Mouse (Mus musculus) hindbrain, embryonic 13.5 days (tissue): ENCODE data around the gene 4833427G06Rik. TPM values are rescaled to one million over a fixed set of nuclear protein-coding genes. Genes with fewer than 3 reads are reported as not detected.
A peak's percentile ranks its signal among the peaks of the same experiment; 100 is the strongest.

ENCODE experiments used
- ATAC-seq: fragments of 200-750 bp; cut with Nextera tagmentation; 2 replicates; pipeline ENCODE4 v1.8.0; 2017; ENCODE audit warnings: moderate TSS enrichment; ENCODE audit not compliant: low FRiP score
- H3K27ac ChIP-seq: fragments of 300-500 bp; sonication (generic); 2 replicates; pipeline ENCODE4 v1.5.1; 2015; ENCODE audit warnings: inconsistent platforms, mild to moderate bottlenecking, moderate library complexity
- H3K27me3 ChIP-seq: fragments of 300-500 bp; sonication (generic); 2 replicates; pipeline ENCODE4 v1.6.1; 2015; ENCODE audit warnings: mild to moderate bottlenecking, inconsistent platforms
- H3K36me3 ChIP-seq: fragments of 300-500 bp; sonication (generic); 2 replicates; pipeline ENCODE4 v1.6.1; 2015; ENCODE audit warnings: mild to moderate bottlenecking, inconsistent platforms
- H3K4me1 ChIP-seq: fragments of 300-500 bp; sonication (generic); replicated peaks from 2 replicates; pipeline ENCODE4 v1.6.1; 2015; ENCODE audit warnings: inconsistent platforms
- H3K4me2 ChIP-seq: fragments of 300-500 bp; sonication (generic); 2 replicates; pipeline ENCODE4 v1.6.1; 2015; ENCODE audit warnings: inconsistent platforms, mild to moderate bottlenecking, moderate library complexity
- H3K4me3 ChIP-seq: fragments of 300-500 bp; sonication (generic); 2 replicates; pipeline ENCODE4 v1.5.1; 2015; ENCODE audit warnings: mild to moderate bottlenecking, inconsistent platforms
- H3K9ac ChIP-seq: fragments of 300-500 bp; sonication (generic); 2 replicates; pipeline ENCODE4 v1.6.1; 2015; ENCODE audit warnings: mild to moderate bottlenecking, inconsistent platforms
- H3K9me3 ChIP-seq: fragments of 300-500 bp; sonication (generic); 2 replicates; pipeline ENCODE4 v1.6.1; 2016; ENCODE audit warnings: inconsistent platforms
- WGBS: fragments of 180-500 bp; shearing (Covaris S2); methylation state at CpG from one replicate; pipeline ENCODE4 v1.1.7; 2015; 5-methylcytosine and 5-hydroxymethylcytosine counted together
- polyA plus RNA-seq: library from polyadenylated mRNA; unstranded; fragments of >200 nt; fragmentation: Nextera tagmentation; extraction: Ambion mirVana; gene quantifications from 2 replicates; pipeline ENCODE4 v1.2.1, GENCODE M21; 2015

Gene 4833427G06Rik
- polyA plus RNA-seq, 1 experiment from 2014 or later, result 2.1 TPM

GRCm38 (mm10) chr9:51103808-51104514 is 2.1 kb upstream of the 4833427G06Rik start:
- Histone ChIP-seq H3K4me3 (peak overlapping the region; percentile 66), H3K36me3 (no peaks in the 10 kb centered on the region), H3K27me3 (peaks cover 21% of the 10 kb centered on the region), H3K9me3 (no peaks in the 10 kb centered on the region), H3K9ac (peak overlapping the region; percentile 80), H3K4me2 (peak overlapping the region; percentile 100), H3K27ac (no peak overlapping the region), H3K4me1 (peaks cover 17% of the 10 kb centered on the region)
- WGBS, result 11% methylated on average over 30 of the region's 30 CpGs
- peak; percentile 76 for ATAC-seq

- H3K4me3 ChIP-seq, result peak overlapping the region; percentile 66
- 2% methylated on average over 42 of the region's 44 CpGs for WGBS
- H3K36me3 ChIP-seq, result no peaks in the 10 kb centered on the region
Measured at GRCm38 (mm10) chr9:51102963-51103807, 1.3 kb upstream of the 4833427G06Rik start.

GRCm38 (mm10) chr9:51096306-51096705 is 5.6 kb downstream of the 4833427G06Rik start:
- Histone ChIP-seq H3K4me2 (no peak overlapping the region), H3K27ac (no peak overlapping the region), H3K36me3 (no peaks in the 10 kb centered on the region), H3K4me3 (no peak overlapping the region), H3K4me1 (no peaks in the 10 kb centered on the region), H3K9ac (no peak overlapping the region), H3K27me3 (peaks cover 10% of the 10 kb centered on the region), H3K9me3 (no peaks in the 10 kb centered on the region)
- ATAC-seq, result no peak
- WGBS, result 57% methylated on average over 2 of the region's 2 CpGs

More at GRCm38 (mm10) chr9:51102963-51103807, 1.3 kb upstream of the 4833427G06Rik start:
- Histone ChIP-seq H3K27ac (no peak overlapping the region), H3K4me2 (peak overlapping the region; percentile 100), H3K9me3 (no peaks in the 10 kb centered on the region), H3K9ac (peak overlapping the region; percentile 80), H3K4me1 (peaks cover 17% of the 10 kb centered on the region), H3K27me3 (peaks cover 21% of the 10 kb centered on the region)
- ATAC-seq, result peak; percentile 75

- no peak overlapping the region for H3K9ac ChIP-seq
- no peaks in the 10 kb centered on the region for H3K36me3 ChIP-seq
- no peaks in the 10 kb centered on the region for H3K27me3 ChIP-seq
- 80% methylated on average over 5 of the region's 5 CpGs for WGBS
- no peak overlapping the region for H3K27ac ChIP-seq
- H3K4me2 ChIP-seq, result no peak overlapping the region
- no peak overlapping the region for H3K4me3 ChIP-seq
- H3K4me1 ChIP-seq, result peaks cover 3% of the 10 kb centered on the region; the same call in 1 of the 2 replicates
- H3K9me3 ChIP-seq, result no peaks in the 10 kb centered on the region
- no peak for ATAC-seq
Measured at GRCm38 (mm10) chr9:51093697-51094096, 8.2 kb downstream of the 4833427G06Rik start.

- no peak overlapping the region for H3K4me3 ChIP-seq
- H3K9me3 ChIP-seq, result no peaks in the 10 kb centered on the region
- H3K9ac ChIP-seq, result no peak overlapping the region
- WGBS, result 85% methylated on average over 5 of the region's 5 CpGs
- H3K4me1 ChIP-seq, result peaks cover 6% of the 10 kb centered on the region
- no peak for ATAC-seq
- no peak overlapping the region for H3K27ac ChIP-seq
- no peak overlapping the region for H3K4me2 ChIP-seq
- H3K27me3 ChIP-seq, result peaks cover 13% of the 10 kb centered on the region
- no peaks in the 10 kb centered on the region for H3K36me3 ChIP-seq
Measured at GRCm38 (mm10) chr9:51081614-51082013, 20.3 kb downstream of the 4833427G06Rik start.

GRCm38 (mm10) chr9:51076979-51077315 is 24.9 kb downstream of the 4833427G06Rik start, which contains the start of gene Layn:
TSS of gene Layn (minus strand) at chr9:51077094.
- Histone ChIP-seq H3K27ac (no peak within 1 kb of the TSS; the same call in 1 of the 2 replicates), H3K4me3 (peak within 1 kb of the TSS; percentile 38), H3K9me3 (no peaks in the 10 kb centered on the region), H3K9ac (peak within 1 kb of the TSS; percentile 55), H3K36me3 (no peaks in the 10 kb centered on the region), H3K4me1 (peaks cover 18% of the 10 kb centered on the region), H3K27me3 (peaks cover 28% of the 10 kb centered on the region), H3K4me2 (peak within 1 kb of the TSS; percentile 62)
- peak; percentile 79 for ATAC-seq
- WGBS, result under 1% methylated on average over 14 of the region's 14 CpGs

- H3K4me2 ChIP-seq, result peak overlapping the region; percentile 62
- H3K4me3 ChIP-seq, result peak overlapping the region; percentile 38
- H3K27ac ChIP-seq, result no peak overlapping the region; the same call in 1 of the 2 replicates
- peak overlapping the region; percentile 55 for H3K9ac ChIP-seq
- H3K27me3 ChIP-seq, result peaks cover 28% of the 10 kb centered on the region
- no peaks in the 10 kb centered on the region for H3K36me3 ChIP-seq
- H3K4me1 ChIP-seq, result peaks cover 18% of the 10 kb centered on the region
- 1% methylated on average over 17 of the region's 17 CpGs for WGBS
- ATAC-seq, result peak; percentile 36
- no peaks in the 10 kb centered on the region for H3K9me3 ChIP-seq
Measured at GRCm38 (mm10) chr9:51076300-51076978, 25.4 kb downstream of the 4833427G06Rik start.

GRCm38 (mm10) chr9:51075780-51076179 is 26.1 kb downstream of the 4833427G06Rik start:
- H3K9me3 ChIP-seq, result no peaks in the 10 kb centered on the region
- 32% methylated on average over 3 of the region's 3 CpGs for WGBS
- no peaks in the 10 kb centered on the region for H3K36me3 ChIP-seq
- no peak overlapping the region for H3K9ac ChIP-seq
- H3K27ac ChIP-seq, result no peak overlapping the region
- peaks cover 18% of the 10 kb centered on the region for H3K4me1 ChIP-seq
- peak overlapping the region; percentile 38 for H3K4me3 ChIP-seq
- peak overlapping the region; percentile 62 for H3K4me2 ChIP-seq
- peaks cover 28% of the 10 kb centered on the region for H3K27me3 ChIP-seq
- ATAC-seq, result no peak

GRCm38 (mm10) chr9:51070801-51071200 is 31.1 kb downstream of the 4833427G06Rik start:
- Histone ChIP-seq H3K27me3 (peaks cover 9% of the 10 kb centered on the region), H3K4me2 (no peak overlapping the region), H3K4me3 (no peak overlapping the region), H3K27ac (no peak overlapping the region), H3K36me3 (no peaks in the 10 kb centered on the region), H3K9ac (no peak overlapping the region), H3K9me3 (no peaks in the 10 kb centered on the region), H3K4me1 (peaks cover 4% of the 10 kb centered on the region)
- WGBS, result 91% methylated on average over 4 of the region's 4 CpGs
- no peak for ATAC-seq

GRCm38 (mm10) chr9:51068202-51068601 is 33.7 kb downstream of the 4833427G06Rik start:
- Histone ChIP-seq H3K27me3 (no peaks in the 10 kb centered on the region), H3K36me3 (no peaks in the 10 kb centered on the region), H3K4me3 (no peak overlapping the region), H3K9ac (no peak overlapping the region), H3K4me1 (no peaks in the 10 kb centered on the region), H3K4me2 (no peak overlapping the region), H3K9me3 (no peaks in the 10 kb centered on the region), H3K27ac (no peak overlapping the region)
- no peak for ATAC-seq
- WGBS, result 65% methylated on average over 3 of the region's 3 CpGs

GRCm38 (mm10) chr9:51060601-51061000 is 41.3 kb downstream of the 4833427G06Rik start, which contains the start of gene Btg4:
TSS of gene Btg4 (plus strand) at chr9:51060901.
- Histone ChIP-seq H3K9ac (no peak within 1 kb of the TSS), H3K4me3 (no peak within 1 kb of the TSS), H3K4me1 (no peaks in the 10 kb centered on the region), H3K4me2 (no peak within 1 kb of the TSS), H3K27me3 (no peaks in the 10 kb centered on the region), H3K9me3 (no peaks in the 10 kb centered on the region), H3K36me3 (no peaks in the 10 kb centered on the region), H3K27ac (no peak within 1 kb of the TSS)
- ATAC-seq, result no peak
- 94% methylated on average over 2 of the region's 2 CpGs for WGBS

- Histone ChIP-seq H3K4me3 (no peak overlapping the region), H3K9ac (no peak overlapping the region), H3K27ac (no peak overlapping the region), H3K36me3 (no peaks in the 10 kb centered on the region), H3K9me3 (no peaks in the 10 kb centered on the region), H3K27me3 (no peaks in the 10 kb centered on the region), H3K4me2 (no peak overlapping the region), H3K4me1 (no peaks in the 10 kb centered on the region)
- WGBS, result 86% methylated on average over 4 of the region's 4 CpGs
- no peak for ATAC-seq
Measured at GRCm38 (mm10) chr9:51058951-51059521, 42.8 kb downstream of the 4833427G06Rik start.
